Mouse (Mus musculus) adrenal gland, adult (tissue): Measurements from ENCODE around the gene Cox6b1.

ENCODE experiments used
- DNase-seq, 2 experiments: peaks; one replicate each; pipeline ENCODE4 v3.0.0; 2022 to 2023; ENCODE audit warnings: low spot score in 1 of 2; ENCODE audit not compliant: inconsistent age in 2 of 2

Cox6b1 gene

GRCm38 (mm10) chr7:30612654-30613402 lies 13.1 kb downstream of the Cox6b1 start, which contains the start of gene Upk1a:
TSS of gene Upk1a (minus strand) at chr7:30612847.
- DNase-seq: no peak

GRCm38 (mm10) chr7:30610043-30610442 lies 15.9 kb downstream of the Cox6b1 start:
- no peak for DNase-seq

DNA sequence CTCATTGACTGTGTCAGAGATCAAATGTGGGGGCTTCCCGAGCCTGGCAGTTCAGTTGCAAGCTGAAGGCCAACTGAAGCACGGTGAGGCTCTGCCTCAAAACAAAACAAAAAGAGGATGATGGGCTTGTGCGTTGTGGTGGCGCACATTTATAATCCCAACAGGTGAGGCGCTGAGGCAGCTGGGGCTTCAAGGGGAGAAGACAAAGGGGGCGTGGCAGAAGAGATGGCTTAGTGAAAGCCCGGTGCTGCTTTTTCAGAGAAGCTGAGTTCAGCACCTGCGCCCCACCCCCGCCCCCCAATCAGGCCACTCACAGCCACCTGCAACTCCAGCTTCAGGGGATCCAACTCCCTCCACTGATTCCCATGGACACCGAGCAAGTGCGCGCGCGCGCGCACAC lies 17.5 kb downstream of the Cox6b1 start:
- no peak for DNase-seq

GRCm38 (mm10) chr7:30607706-30608309 lies 18.1 kb downstream of the Cox6b1 start:
- DNase-seq: peak in 1 of 2 experiments; percentile 76

DNA sequence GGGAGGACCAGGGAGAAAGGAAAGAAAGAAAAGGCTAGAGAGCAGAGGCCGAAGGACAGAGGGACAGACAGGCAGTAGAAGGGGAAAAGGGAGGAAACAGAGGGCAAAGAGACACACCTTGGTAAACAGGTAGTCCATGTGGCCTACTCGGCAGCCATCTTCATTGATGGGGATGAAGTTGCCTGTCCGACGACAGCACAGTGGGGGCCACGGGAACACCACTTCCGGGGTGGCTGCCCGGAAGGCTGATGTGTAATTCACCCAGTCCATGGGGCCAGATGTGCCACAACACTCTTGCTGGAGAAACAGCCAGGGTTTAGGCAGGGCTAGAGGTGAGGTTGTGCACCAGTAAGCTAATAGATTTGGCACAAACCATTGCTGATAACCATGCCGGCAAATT lies 21.0 kb downstream of the Cox6b1 start:
- no peak for DNase-seq

GRCm38 (mm10) chr7:30604424-30604823 lies 21.5 kb downstream of the Cox6b1 start:
- no peak for DNase-seq

DNA sequence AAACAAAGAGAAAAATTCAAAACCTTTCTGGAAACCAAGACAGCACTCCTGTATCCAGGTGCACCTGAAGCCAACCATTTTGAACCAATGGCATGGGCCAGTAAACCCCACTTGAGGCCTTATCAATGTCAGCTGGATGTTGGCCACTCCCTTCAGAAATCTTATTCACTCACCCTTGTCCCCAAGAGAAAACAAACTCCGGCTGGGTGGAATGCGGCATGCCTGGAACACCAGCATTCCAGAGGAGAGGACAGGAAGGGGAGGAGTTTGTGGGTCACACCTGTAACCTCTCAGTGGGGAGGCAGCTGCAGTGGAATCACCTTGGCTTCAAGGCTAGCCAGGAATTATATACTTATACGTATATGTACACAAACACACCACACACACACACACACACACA lies 23.4 kb downstream of the Cox6b1 start:
- no peak for DNase-seq

- no peak for DNase-seq
These were observed 25.3 kb downstream of the Cox6b1 start for GRCm38 (mm10) chr7:30600651-30601050.

DNA sequence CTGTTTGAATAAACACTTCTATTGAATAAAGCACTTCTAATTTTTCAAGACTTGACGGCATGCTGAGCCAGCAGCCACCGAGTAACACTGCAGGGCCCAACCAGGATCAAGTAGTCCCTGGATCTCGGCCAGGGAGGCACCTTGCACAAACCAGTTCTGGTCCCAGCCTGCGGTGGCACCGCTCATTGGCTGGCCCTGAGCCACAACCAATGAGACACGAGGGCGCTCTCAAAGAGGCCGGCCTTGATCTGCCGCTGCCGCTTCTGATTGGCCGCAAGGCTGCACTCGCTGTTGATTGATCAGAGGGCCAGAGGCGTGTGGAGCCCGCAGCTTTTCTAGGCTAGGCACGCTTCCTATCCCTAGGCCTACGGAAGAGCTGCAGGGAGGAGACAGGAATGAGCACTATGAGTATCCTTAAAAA lies 26.0 kb downstream of the Cox6b1 start:
- peak; percentile 95 to 96 for DNase-seq

DNA sequence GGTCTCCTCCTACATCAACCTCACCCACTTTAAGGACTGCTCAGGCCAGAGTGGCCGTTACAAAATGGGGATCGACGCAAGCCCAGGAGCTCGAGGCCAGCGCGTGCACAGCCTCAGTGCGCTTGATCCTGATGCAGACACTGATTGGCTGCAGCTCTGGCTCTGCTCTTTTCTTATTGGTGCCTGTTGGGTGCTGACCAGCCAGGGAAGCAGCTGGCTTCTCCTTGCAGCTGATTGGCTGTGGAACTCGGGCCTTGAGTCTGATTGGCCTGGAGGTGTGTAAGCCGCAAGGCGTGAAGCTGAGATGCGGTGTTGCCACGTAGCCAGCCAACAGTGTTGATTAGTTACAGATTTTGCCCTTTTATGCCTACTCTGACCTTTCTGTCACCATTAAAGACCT lies 27.2 kb downstream of the Cox6b1 start, which contains the start of gene Zbtb32:
Zbtb32 (minus strand) TSS at position 124 of the 400 bp plus-strand sequence.
- DNase-seq: no peak

- no peak for DNase-seq
These were observed 29.1 kb downstream of the Cox6b1 start for GRCm38 (mm10) chr7:30596811-30597210.

GRCm38 (mm10) chr7:30596093-30596492 lies 29.9 kb downstream of the Cox6b1 start:
- DNase-seq: no peak

- DNase-seq: no peak
These were observed 31.4 kb downstream of the Cox6b1 start for GRCm38 (mm10) chr7:30594510-30595024.

- DNase-seq: no peak
These were observed 32.1 kb downstream of the Cox6b1 start for GRCm38 (mm10) chr7:30593579-30594509.

DNA sequence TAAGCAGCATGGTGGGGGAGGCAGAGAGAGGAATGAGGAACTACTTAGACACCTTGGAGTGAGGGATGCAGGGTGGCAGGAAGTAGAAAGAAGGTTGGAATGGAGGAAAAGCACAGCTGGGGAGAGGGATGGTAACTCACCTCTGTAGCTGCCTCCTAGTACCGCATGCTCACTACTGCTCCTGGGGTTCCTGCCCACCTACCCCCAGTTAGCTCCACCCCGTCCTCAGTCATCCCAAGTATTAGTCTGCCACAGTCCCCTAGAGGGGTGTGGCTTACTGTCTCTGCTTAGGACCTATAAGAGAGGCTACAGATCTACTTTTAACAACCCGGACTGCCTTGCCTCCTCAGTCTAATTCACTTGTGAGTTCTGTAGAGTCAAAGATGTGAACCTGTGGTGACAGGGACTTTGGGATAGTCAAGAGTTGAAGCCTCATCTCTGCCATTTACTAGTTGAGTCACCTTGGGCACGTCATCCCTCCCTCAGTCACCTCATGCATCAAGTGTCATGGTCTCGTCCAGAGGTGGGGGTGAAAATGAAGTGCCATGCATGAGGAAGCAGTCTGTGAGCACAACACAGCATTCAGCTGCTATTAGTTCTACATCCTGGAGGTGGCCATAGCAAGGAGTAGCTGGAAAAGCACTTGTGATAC lies 33.1 kb downstream of the Cox6b1 start:
- DNase-seq: peak in 1 of 2 experiments; percentile 69

- DNase-seq: no peak
These were observed 34.4 kb downstream of the Cox6b1 start for GRCm38 (mm10) chr7:30591605-30591951.

DNA sequence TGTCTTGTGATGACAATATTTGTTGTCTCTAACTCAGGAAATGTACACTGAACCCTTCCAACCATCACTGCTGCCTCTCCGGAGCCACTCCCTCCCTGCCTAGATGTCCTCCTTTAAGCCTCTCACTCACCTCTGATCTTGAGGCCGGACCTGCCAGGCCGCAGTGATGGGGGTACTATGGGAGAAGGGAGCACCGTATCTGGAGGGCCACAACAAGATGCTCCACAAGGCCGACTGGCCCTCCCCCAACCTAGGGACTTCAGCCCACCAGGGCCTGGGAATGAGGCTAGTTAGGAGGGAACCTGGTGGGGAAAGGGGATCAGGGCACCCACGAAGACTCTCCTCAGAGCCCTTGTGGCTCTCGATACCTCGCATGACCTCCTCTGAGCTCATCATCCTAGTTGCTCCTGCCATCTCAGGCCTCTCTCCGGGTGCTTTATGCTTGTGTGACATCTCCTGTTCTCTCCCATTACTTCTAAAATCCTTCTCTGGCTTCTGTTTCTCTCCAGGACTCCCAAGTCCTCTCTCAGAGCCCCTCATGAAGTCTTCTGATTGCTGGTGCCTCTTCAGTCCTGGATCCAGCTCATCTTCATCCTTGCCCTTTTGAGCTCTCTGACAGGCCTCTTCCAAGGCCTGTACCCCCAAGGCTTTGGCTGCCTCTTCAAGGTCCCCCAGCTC lies 34.9 kb downstream of the Cox6b1 start:
- DNase-seq: peak in 1 of 2 experiments; percentile 67

DNA sequence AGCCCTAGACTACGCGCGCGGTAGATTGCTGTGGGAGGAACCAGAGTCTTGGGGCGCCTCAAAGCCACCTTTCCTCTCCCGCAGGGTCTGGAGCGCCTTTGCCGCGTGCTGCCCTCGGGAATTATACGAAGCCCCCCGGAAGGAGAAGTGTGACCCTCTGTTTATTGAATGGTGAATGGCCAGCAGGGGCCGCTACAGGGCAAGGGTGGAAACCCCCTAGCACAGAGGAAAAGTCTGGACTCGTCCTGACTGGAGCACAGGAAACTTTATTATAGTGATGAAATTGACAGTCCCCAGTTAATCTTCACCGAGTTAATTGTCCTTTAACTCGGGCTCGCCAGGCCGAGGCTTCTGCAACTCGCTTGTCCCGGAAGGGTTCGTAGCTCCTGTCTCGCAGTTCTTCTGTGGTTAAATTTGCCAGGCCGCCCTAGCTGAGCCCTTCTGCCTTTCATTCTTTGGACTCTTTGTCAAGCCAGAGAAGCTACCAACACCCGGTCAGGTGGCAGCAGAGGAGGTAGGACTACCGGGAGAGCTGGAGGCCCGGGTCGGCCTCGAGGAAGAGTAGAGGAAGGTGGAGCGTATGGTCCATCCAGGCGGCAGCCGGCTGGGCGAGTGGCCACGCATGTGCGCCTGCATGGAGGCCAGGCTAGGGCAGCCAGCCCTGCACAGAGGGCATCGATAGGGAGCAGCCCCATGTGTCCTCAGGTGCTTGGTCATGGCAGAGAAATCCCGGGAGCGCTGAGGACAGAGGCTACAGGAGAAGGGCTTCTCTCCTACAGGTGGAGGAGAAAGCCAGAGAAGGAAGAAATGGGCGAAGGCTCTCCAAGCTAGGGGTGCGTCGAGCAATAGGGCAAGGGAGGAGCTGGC lies 36.3 kb downstream of the Cox6b1 start:
- peak; percentile 87 to 96 for DNase-seq
